Mouse (Mus musculus): ENCODE data around the gene Gm10273. TPM values are rescaled to one million over a fixed set of nuclear protein-coding genes. Genes with fewer than 3 reads are reported as not detected.

Gene Gm10273
- polyA plus RNA-seq (2017; shearing (Covaris generic)): 97.4 TPM

GRCm38 (mm10) chr10:59395461-59395860 is at the start of gene Gm10273:
Gm10273 (plus strand) TSS chr10:59395632.

GRCm38 (mm10) chr10:59402899-59403792 is 7.7 kb downstream of the Gm10273 start, which contains the start of gene Pla2g12b:
Pla2g12b (plus strand) TSS chr10:59403660.

GRCm38 (mm10) chr10:59441735-59442134 is 46.3 kb downstream of the Gm10273 start, which contains the start of gene Oit3:
Oit3 (minus strand) TSS chr10:59441778.

Other genes with a start within 250 kb of the Gm10273 start
- gene Sept10, start 173.8 kb upstream of the Gm10273 start, polyA plus RNA-seq (2017; shearing (Covaris generic)): 0.33 TPM
- gene Sowahc, start 173.7 kb upstream of the Gm10273 start, polyA plus RNA-seq (2017; shearing (Covaris generic)): 0.49 TPM
- 82.2 TPM for gene P4ha1, start 72.3 kb upstream of the Gm10273 start, polyA plus RNA-seq (2017; shearing (Covaris generic))
- gene Pla2g12b, start 8.0 kb downstream of the Gm10273 start, polyA plus RNA-seq (2017; shearing (Covaris generic)): not detected
- gene Oit3, start 46.1 kb downstream of the Gm10273 start, polyA plus RNA-seq (2017; shearing (Covaris generic)): not detected
- not detected for gene Gm10322, start 220.4 kb downstream of the Gm10273 start, polyA plus RNA-seq (2017; shearing (Covaris generic))
- gene Mcu, start 221.1 kb downstream of the Gm10273 start, polyA plus RNA-seq (2017; shearing (Covaris generic)): 7.8 TPM